Mouse (Mus musculus) brain, embryonic 14.5 days (tissue): ENCODE data around the gene Cbx2. TPM values are rescaled to one million over a fixed set of nuclear protein-coding genes. Genes with fewer than 3 reads are reported as not detected.
A peak's percentile ranks its signal among the peaks of the same experiment; 100 is the strongest.

Experiments used
- DNase-seq: peaks from one replicate; pipeline ENCODE4 v3.0.0-alpha.2; 2011; ENCODE audit warnings: low read depth
- CTCF ChIP-seq: fragments of 200-500 bp; IDR thresholded peaks from 2 replicates; pipeline ENCODE4 v1.5.1; 2012; ENCODE audit warnings: inconsistent platforms, mild to moderate bottlenecking, moderate library complexity, borderline replicate concordance; ENCODE audit not compliant: insufficient read depth, insufficient read length; ENCODE audit errors: extremely low read depth
- POLR2A ChIP-seq: fragments of 200-500 bp; IDR thresholded peaks from 2 replicates; pipeline ENCODE4 v1.6.1; 2012; ENCODE audit warnings: mild to moderate bottlenecking, inconsistent platforms, borderline replicate concordance; ENCODE audit not compliant: poor library complexity, insufficient read depth, insufficient read length, severe bottlenecking; ENCODE audit errors: extremely low read depth
- polyA plus RNA-seq: library from polyadenylated mRNA; depleted of rRNA; stranded (reverse); fragments of >200 nt; gene quantifications from 2 replicates; pipeline ENCODE4 v1.2.3, GENCODE M21; 2012

Gene Cbx2
- polyA plus RNA-seq, 1 experiment, result 30.0 TPM

- DNase-seq, result peak; percentile 62
- no peak for TF ChIP-seq CTCF
- TF ChIP-seq POLR2A, result no peak
These were observed 14.4 kb downstream of the Cbx2 start for GRCm38 (mm10) chr11:119036934-119037779.

GRCm38 (mm10) chr11:119037780-119038401, 15.1 kb downstream of the Cbx2 start:
- peak; percentile 72 for DNase-seq
- TF ChIP-seq POLR2A (no peak), CTCF (no peak)

GRCm38 (mm10) chr11:119038744-119039484, 16.2 kb downstream of the Cbx2 start:
- TF ChIP-seq CTCF (no peak), POLR2A (no peak)
- no peak for DNase-seq

DNA sequence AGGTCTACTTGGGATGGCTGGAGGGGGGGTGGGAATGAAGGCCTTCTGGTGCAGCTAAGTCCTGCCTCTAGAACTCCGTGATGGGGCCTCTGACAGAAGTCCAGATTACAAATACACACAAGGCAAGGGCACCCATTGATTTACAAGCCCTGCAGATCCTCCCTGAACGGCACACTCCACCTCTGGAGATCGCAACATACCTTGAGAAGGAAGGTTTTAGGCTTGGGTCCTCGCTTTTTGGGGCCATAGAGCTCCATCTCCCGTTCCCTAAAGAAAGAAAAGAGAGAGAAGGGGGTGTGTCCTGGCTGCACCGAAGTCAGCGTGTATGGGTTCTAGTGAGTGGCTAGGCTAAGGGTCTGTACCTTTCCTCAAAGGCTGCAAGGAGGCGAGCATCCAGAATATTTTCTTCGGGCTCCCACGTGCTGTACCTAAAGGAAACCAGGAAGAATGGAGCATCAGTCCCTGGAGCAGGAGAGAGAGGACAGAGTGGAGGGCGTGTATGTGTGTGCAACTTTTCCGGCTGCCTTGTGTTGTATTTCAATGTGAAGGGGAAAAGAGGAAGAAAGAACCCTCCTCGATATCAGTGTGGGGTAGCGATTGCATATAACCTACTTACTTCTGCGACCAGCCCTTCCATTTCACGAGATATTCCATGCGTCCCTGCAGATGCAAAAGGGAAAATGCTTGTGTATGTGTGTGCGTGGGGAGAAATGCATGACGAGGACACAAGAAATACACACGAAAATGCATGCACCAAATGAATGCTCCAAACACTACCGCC, 17.2 kb downstream of the Cbx2 start:
- no peak for DNase-seq
- TF ChIP-seq CTCF (no peak), POLR2A (no peak)

- DNase-seq, result peak; percentile 100
- TF ChIP-seq CTCF (no peak), POLR2A (peak; percentile 75; the same call in 1 of the 2 replicates)
These were observed 18.0 kb downstream of the Cbx2 start, which contains the start of gene Cbx8 for GRCm38 (mm10) chr11:119040600-119041324. Gene Cbx8, minus strand, starts transcription at chr11:119040969.

DNA sequence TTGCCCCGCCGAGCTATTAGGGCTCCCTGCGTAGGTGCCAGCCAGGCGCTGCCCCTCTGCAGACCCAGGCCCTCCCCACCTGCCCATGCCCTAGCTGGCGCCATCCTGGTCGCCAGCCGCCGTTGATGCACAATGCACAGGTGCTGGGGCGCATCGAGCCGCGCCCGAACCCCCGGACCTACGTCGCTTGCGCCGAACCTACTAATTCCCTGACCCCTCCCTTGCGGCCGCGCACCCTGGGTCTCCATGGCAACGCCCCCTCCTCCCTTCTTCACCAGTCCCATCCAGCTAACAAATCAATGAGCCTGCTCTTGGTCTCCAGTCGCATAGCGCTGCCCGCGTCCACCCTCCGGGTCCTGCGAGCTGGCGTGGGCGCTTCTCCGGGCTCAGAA, 18.6 kb downstream of the Cbx2 start:
- peak; percentile 91 for DNase-seq
- TF ChIP-seq CTCF (no peak), POLR2A (no peak)

DNA sequence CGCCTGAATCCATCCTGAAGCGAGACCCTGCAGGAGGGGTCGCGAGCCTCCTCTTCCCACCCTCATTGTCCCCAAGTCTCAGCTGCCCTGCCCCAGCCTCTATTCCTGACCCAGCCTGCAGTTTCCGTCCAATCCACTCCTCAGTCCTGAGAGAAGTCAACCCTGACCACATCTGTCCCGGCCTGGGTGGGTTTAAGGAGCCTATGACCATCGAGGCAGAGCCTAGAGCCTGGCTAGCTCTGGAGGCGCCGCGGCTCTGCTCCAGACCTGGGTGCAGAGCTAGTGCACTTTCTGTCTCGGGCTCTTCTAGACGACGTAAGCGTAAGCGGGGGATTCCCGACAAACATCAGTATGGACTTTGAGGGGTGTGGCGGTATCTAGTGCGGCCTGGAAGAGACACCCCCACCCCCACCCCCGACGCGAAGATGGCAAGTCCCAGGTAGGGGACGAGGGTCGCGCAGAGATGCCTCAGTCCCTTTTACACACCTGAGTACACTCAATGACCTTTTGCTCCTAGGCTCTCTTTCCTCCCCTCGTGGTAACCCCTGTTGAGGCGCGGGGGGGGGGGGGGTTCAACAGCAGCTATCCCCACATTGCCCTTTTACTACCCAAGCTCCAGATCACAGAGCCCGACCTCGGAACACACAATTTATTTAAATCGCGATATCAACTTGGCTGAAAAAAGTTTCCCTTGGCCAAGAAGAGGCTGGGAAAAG, 19.1 kb downstream of the Cbx2 start:
- peak; percentile 45 for DNase-seq
- TF ChIP-seq POLR2A, result no peak
- no peak for TF ChIP-seq CTCF

DNA sequence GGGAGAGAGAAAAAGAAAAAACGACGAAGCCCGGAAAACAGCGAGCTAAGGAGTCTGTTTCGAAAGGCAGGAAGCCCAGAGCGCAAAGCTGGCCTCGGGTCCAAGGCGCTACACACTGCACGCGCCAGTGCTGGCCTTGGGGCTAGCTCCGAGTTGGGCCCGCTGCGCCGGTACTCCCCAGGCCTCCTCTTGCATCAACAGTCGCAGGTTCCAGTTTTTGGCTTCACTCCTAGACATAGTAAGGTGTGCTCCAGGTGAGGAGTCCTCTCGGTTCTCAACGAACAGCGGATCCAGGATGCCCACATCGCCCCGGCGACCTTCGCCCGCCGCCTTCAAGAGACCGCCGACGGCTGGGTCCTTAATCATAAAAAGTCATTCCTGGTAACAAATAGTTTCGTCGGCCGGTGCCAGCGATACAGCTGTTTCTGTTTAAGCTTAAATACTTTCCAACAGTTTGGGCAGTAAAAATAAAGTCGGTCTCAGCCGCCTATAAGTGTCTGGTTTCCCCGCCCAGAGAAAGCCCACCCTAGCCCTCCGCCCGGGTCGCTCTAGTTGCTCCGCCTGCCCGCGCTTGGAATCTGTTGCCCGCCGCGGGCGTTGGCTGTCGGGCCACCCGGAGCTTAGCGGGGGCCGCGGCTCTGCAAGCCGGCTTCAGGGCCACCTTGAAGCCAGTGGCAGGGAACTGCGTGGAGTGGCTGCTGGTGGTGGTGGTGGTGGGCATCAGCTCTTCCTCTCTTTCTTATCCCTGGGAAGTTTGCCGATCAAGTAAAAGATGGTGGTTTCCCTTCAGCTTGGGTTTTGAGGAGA, 19.9 kb downstream of the Cbx2 start:
- no peak for TF ChIP-seq CTCF
- TF ChIP-seq POLR2A, result no peak
- DNase-seq, result no peak

DNA sequence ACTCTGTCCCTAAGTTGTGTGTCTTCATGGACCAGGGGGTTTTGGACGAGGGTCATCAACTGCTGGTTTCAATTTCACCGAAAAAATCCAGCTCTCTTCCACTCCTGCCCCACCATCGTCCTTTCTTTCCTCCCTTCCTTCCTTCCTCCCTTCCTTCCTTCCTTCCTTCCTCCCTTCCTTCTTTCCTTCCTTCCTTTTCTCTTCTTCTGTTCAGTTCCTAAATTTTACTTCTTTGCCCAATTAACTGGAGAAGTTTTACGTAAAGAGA, 20.4 kb downstream of the Cbx2 start:
- DNase-seq, result no peak
- no peak for TF ChIP-seq CTCF
- no peak for TF ChIP-seq POLR2A
